Mouse (Mus musculus): ENCODE results near the gene Treml1.

- TF ChIP-seq CTCF (IDR thresholded peaks at IDR 0.05; ENCODE audit: low read depth): no peak
- TF ChIP-seq EP300 (IDR thresholded peaks at IDR 0.05; ENCODE audit: low read depth): no peak
These were observed 19.4 kb upstream of the Treml1 start for GRCm38 (mm10) chr17:48340267-48340666.

All from heart, postnatal 0 days (tissue).